ENCODE assay signal across 16 mouse cellular contexts in genomic region chr7:6881473-6882046, GRCm38 (mm10).
DNase-seq lines count a peak whose midpoint lies in the region; ATAC-seq lines count a peak whose summit lies in the region.
"Had no signal": no experiment of that assay in that cellular context is flagged by ENCODE, and none has a peak within 500 bp of the region (broad histone marks: within the 10 kb centered on the region; RNA-seq: fewer than 3 reads in every experiment).

No protein-coding gene starts in this region.

- no peaks in the 10 kb centered on the region for H3K9me3 ChIP-seq in kidney, embryonic 14.5 days (ENCODE audit: control insufficient read depth, low read length)
- no peaks in the 10 kb centered on the region for H3K9me3 ChIP-seq in kidney, embryonic 15.5 days (replicated peaks)
- no peaks in the 10 kb centered on the region for H3K9me3 ChIP-seq in hindbrain, embryonic 11.5 days (ENCODE audit: control insufficient read depth, low read length)
- no peaks in the 10 kb centered on the region for H3K9me3 ChIP-seq in midbrain, embryonic 15.5 days
- no peaks in the 10 kb centered on the region for H3K9me3 ChIP-seq in liver, embryonic 11.5 days (ENCODE audit: control insufficient read depth, low read length)
- H3K9me3 ChIP-seq: heart, embryonic 13.5 days; intestine, embryonic 15.5 days; liver, embryonic 13.5 days; stomach, embryonic 15.5 days had no signal

- H3K36me3 ChIP-seq in kidney, embryonic 14.5 days (ENCODE audit: control insufficient read depth, insufficient read depth, low read length): no peaks in the 10 kb centered on the region
- no peaks in the 10 kb centered on the region for H3K36me3 ChIP-seq in kidney, embryonic 15.5 days
- H3K36me3 ChIP-seq in hindbrain, embryonic 11.5 days (ENCODE audit: control insufficient read depth, insufficient read depth, low read length): no peaks in the 10 kb centered on the region
- H3K36me3 ChIP-seq in midbrain, embryonic 15.5 days (replicated peaks): no peaks in the 10 kb centered on the region
- H3K36me3 ChIP-seq in liver, embryonic 11.5 days (ENCODE audit: control insufficient read depth, insufficient read depth, low read length): no peaks in the 10 kb centered on the region
- H3K36me3 ChIP-seq: heart, embryonic 13.5 days; intestine, embryonic 15.5 days; liver, embryonic 13.5 days; stomach, embryonic 15.5 days had no signal

- DNase-seq in brain, embryonic 18.5 days (ENCODE audit: low read depth, low spot score): peak; percentile 30
- peak; percentile 19 for DNase-seq in hindbrain, embryonic 11.5 days (ENCODE audit: low spot score)
- no peak for DNase-seq in liver, embryonic 11.5 days (ENCODE audit: low spot score)
- DNase-seq in cerebellum, postnatal 14 days: no peak
- no peak for DNase-seq in cerebellum, adult 9-10 months
- DNase-seq: adrenal gland, postnatal 14 days; liver, embryonic 13.5 days had no signal

- WGBS in kidney, embryonic 14.5 days: 54% methylated on average over 6 of the region's 6 CpGs
- WGBS in kidney, embryonic 15.5 days: 55% methylated on average over 6 of the region's 6 CpGs
- WGBS in hindbrain, embryonic 11.5 days: 52% methylated on average over 6 of the region's 6 CpGs
- 14% methylated on average over 5 of the region's 6 CpGs for WGBS in midbrain, embryonic 15.5 days
- WGBS in liver, embryonic 11.5 days: 59% methylated on average over 6 of the region's 6 CpGs

- H3K27me3 ChIP-seq in kidney, embryonic 14.5 days (ENCODE audit: control insufficient read depth, insufficient read depth, low read length): no peaks in the 10 kb centered on the region
- H3K27me3 ChIP-seq in kidney, embryonic 15.5 days: no peaks in the 10 kb centered on the region
- H3K27me3 ChIP-seq in hindbrain, embryonic 11.5 days (ENCODE audit: control insufficient read depth, insufficient read depth, low read length): no peaks in the 10 kb centered on the region
- no peaks in the 10 kb centered on the region for H3K27me3 ChIP-seq in midbrain, embryonic 15.5 days (replicated peaks)
- no peaks in the 10 kb centered on the region for H3K27me3 ChIP-seq in liver, embryonic 11.5 days (replicated peaks; ENCODE audit: control insufficient read depth, insufficient read depth, low read length)
- H3K27me3 ChIP-seq: heart, embryonic 13.5 days; intestine, embryonic 15.5 days; liver, embryonic 13.5 days; megakaryocyte, embryonic 14.5 days; Patski; stomach, embryonic 15.5 days had no signal

- H3K9ac ChIP-seq in kidney, embryonic 14.5 days (ENCODE audit: low read depth, low read length): no peak overlapping the region
- no peak overlapping the region for H3K9ac ChIP-seq in kidney, embryonic 15.5 days
- H3K9ac ChIP-seq in hindbrain, embryonic 11.5 days (ENCODE audit: low read depth, low read length): no peak overlapping the region
- no peak overlapping the region for H3K9ac ChIP-seq in midbrain, embryonic 15.5 days
- H3K9ac ChIP-seq in liver, embryonic 11.5 days (ENCODE audit: low read depth, low read length): no peak overlapping the region
- H3K9ac ChIP-seq: heart, embryonic 13.5 days; intestine, embryonic 15.5 days; liver, embryonic 13.5 days; stomach, embryonic 15.5 days had no signal

- H3K4me3 ChIP-seq in kidney, embryonic 14.5 days (ENCODE audit: low read length): no peak overlapping the region
- no peak overlapping the region for H3K4me3 ChIP-seq in kidney, embryonic 15.5 days (replicated peaks)
- H3K4me3 ChIP-seq in hindbrain, embryonic 11.5 days (ENCODE audit: low read depth, low read length): no peak overlapping the region
- no peak overlapping the region for H3K4me3 ChIP-seq in midbrain, embryonic 15.5 days
- H3K4me3 ChIP-seq in liver, embryonic 11.5 days (ENCODE audit: low read depth, low read length): no peak overlapping the region
- H3K4me3 ChIP-seq: heart, embryonic 13.5 days; intestine, embryonic 15.5 days; liver, embryonic 13.5 days; megakaryocyte, embryonic 14.5 days; stomach, embryonic 15.5 days had no signal

- no peak overlapping the region for H3K27ac ChIP-seq in kidney, embryonic 14.5 days (ENCODE audit: low read depth, low read length)
- H3K27ac ChIP-seq in kidney, embryonic 15.5 days: no peak overlapping the region
- H3K27ac ChIP-seq in hindbrain, embryonic 11.5 days (ENCODE audit: low read depth, low read length): no peak overlapping the region
- peak overlapping the region; percentile 74 for H3K27ac ChIP-seq in midbrain, embryonic 15.5 days
- H3K27ac ChIP-seq in liver, embryonic 11.5 days (ENCODE audit: low read depth, low read length): no peak overlapping the region
- H3K27ac ChIP-seq: heart, embryonic 13.5 days; intestine, embryonic 15.5 days; liver, embryonic 13.5 days; stomach, embryonic 15.5 days had no signal

- H3K4me2 ChIP-seq in kidney, embryonic 14.5 days (replicated peaks; ENCODE audit: low read depth, low read length): no peak overlapping the region
- no peak overlapping the region for H3K4me2 ChIP-seq in kidney, embryonic 15.5 days
- H3K4me2 ChIP-seq in hindbrain, embryonic 11.5 days (replicated peaks; ENCODE audit: low read depth, low read length): no peak overlapping the region
- no peak overlapping the region for H3K4me2 ChIP-seq in midbrain, embryonic 15.5 days
- H3K4me2 ChIP-seq in liver, embryonic 11.5 days: no peak overlapping the region
- H3K4me2 ChIP-seq: heart, embryonic 13.5 days; intestine, embryonic 15.5 days; liver, embryonic 13.5 days; stomach, embryonic 15.5 days had no signal

- H3K4me1 ChIP-seq in kidney, embryonic 14.5 days (ENCODE audit: control insufficient read depth, insufficient read depth, low read length): 0 out of 2 replicates have a peak, but pooled peaks cover 5% of the 10 kb centered on the region
- peaks cover 9% of the 10 kb centered on the region; the same call in 1 of the 2 replicates for H3K4me1 ChIP-seq in kidney, embryonic 15.5 days
- H3K4me1 ChIP-seq in hindbrain, embryonic 11.5 days (replicated peaks; ENCODE audit: control insufficient read depth, insufficient read depth, low read length): no peaks in the 10 kb centered on the region
- H3K4me1 ChIP-seq in midbrain, embryonic 15.5 days: peaks cover 5% of the 10 kb centered on the region
- no peaks in the 10 kb centered on the region for H3K4me1 ChIP-seq in liver, embryonic 11.5 days (replicated peaks; ENCODE audit: control insufficient read depth, insufficient read depth, low read length)
- H3K4me1 ChIP-seq: intestine, embryonic 15.5 days; liver, embryonic 13.5 days; megakaryocyte, embryonic 14.5 days; stomach, embryonic 15.5 days had no signal

- ATAC-seq in kidney, embryonic 14.5 days (ENCODE audit: low FRiP score, low TSS enrichment): 0 out of 2 replicates have a peak, but pooled peaks have one; percentile 41
- ATAC-seq in kidney, embryonic 15.5 days (replicated peaks; ENCODE audit: low FRiP score): no peak
- peak; percentile 61 for ATAC-seq in hindbrain, embryonic 11.5 days (ENCODE audit: low FRiP score)
- ATAC-seq in midbrain, embryonic 15.5 days (replicated peaks): peak; percentile 94
- no peak for ATAC-seq in liver, embryonic 11.5 days (replicated peaks; ENCODE audit: low FRiP score)
- ATAC-seq: CD4-positive, CD25-positive, alpha-beta regulatory T cell, adult 4 months; intestine, embryonic 15.5 days; Patski had no signal

Comparison
In these comparisons a context has a peak if more than half of its experiments do, and no peak if none do; other contexts are left out.
1. ATAC-seq: peak in kidney, embryonic 14.5 days (single experiment), hindbrain, embryonic 11.5 days (single experiment) and midbrain, embryonic 15.5 days (single experiment); none in kidney, embryonic 15.5 days (single experiment) and liver, embryonic 11.5 days (single experiment).
2. DNase-seq: peak in brain, embryonic 18.5 days (single experiment) and hindbrain, embryonic 11.5 days (single experiment); none in liver, embryonic 11.5 days (single experiment), cerebellum, postnatal 14 days (0 of 2) and cerebellum, adult 9-10 months (single experiment).